Mouse (Mus musculus): Measurements from ENCODE around the gene Rem1. TPM values are rescaled to one million over a fixed set of nuclear protein-coding genes. Genes with fewer than 3 reads are reported as not detected.

Gene Rem1
- total and polyA plus RNA-seq, 2 experiments from 2014 or later: 10.2 to 12.5 TPM

DNA sequence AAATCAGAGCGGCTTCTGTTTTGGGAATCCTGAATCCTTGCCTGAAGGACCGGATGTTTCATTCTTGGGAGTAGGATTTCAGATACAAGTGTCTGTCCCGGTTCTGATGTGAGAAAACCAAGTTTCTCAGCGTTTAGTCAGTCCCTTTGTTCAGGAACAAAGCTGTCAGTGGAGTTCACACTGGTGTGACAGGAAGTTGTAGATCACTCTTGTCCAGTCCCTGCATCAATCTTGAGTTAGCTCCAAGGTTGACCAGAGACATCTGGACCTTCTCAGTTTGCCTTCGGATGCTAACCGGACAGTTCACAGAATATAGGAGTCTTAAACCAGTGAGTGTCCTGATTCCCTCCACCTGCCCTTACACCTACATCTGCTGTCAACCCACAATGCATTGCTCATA is 19.0 kb upstream of the Rem1 start:
- H3K27me3 ChIP-seq (ENCODE audit: control insufficient read depth, insufficient read depth, low read length): no peaks in the 10 kb centered on the region
- DNase-seq (ENCODE audit: low spot score) (no peak), ATAC-seq (ENCODE audit: insufficient read depth, low read depth) (no peak)
- WGBS: 57% methylated on average over 6 of the region's 6 CpGs
- no peaks in the 10 kb centered on the region for H3K9me3 ChIP-seq (replicated peaks; ENCODE audit: control insufficient read depth, low read length)
- H3K4me1 ChIP-seq (ENCODE audit: control insufficient read depth, insufficient read depth): no peaks in the 10 kb centered on the region
- H3K4me3 ChIP-seq (ENCODE audit: low read depth, low read length): no peak overlapping the region
- no peak overlapping the region for H3K4me2 ChIP-seq (ENCODE audit: low read depth, low read length)
- no peak overlapping the region for H3K9ac ChIP-seq (replicated peaks; ENCODE audit: low read depth, low read length)
- H3K27ac ChIP-seq (ENCODE audit: low read depth): no peak overlapping the region
- no peaks in the 10 kb centered on the region for H3K36me3 ChIP-seq (replicated peaks; ENCODE audit: control insufficient read depth, insufficient read depth, low read length)
- no peak for TF ChIP-seq CTCF (IDR thresholded peaks at IDR 0.05; ENCODE audit: low read depth)
- TF ChIP-seq EP300 (IDR thresholded peaks at IDR 0.05; ENCODE audit: low read depth): no peak

DNA sequence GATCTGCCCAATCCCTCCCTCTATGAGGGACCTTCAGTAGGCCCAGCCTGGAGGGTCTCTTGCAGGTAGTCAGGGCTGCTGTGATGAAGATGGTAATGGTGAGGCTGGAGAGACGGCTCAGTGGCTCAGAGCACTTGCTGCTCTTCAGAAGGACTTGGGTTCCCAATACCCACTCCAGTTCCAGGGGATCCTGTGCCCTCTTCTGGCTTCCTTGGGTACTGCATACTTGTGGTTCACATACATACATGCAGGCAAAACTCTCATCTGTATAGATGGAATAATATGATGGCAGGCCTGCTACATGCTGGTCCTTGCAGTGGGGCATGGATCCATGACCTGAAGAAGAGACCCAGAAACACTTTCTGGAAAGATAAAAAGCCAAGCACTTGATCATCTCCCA is 18.0 kb upstream of the Rem1 start:
- DNase-seq (ENCODE audit: low spot score) (no peak), ATAC-seq (ENCODE audit: insufficient read depth, low read depth) (no peak)
- WGBS: 100% methylated on average over 1 of the region's 1 CpGs

GRCm38 (mm10) chr2:152612193-152612592 is 14.6 kb upstream of the Rem1 start:
- ATAC-seq (ENCODE audit: insufficient read depth, low read depth): no peak
- no peak overlapping the region for H3K4me3 ChIP-seq (ENCODE audit: low read depth, low read length)
- H3K9me3 ChIP-seq (replicated peaks; ENCODE audit: control insufficient read depth, low read length): no peaks in the 10 kb centered on the region
- H3K36me3 ChIP-seq (replicated peaks; ENCODE audit: control insufficient read depth, insufficient read depth, low read length): no peaks in the 10 kb centered on the region
- TF ChIP-seq CTCF (IDR thresholded peaks at IDR 0.05; ENCODE audit: low read depth) (no peak), EP300 (IDR thresholded peaks at IDR 0.05; ENCODE audit: low read depth) (no peak)
- H3K4me1 ChIP-seq (ENCODE audit: control insufficient read depth, insufficient read depth): no peaks in the 10 kb centered on the region
- 36% methylated on average over 7 of the region's 8 CpGs for WGBS
- DNase-seq (ENCODE audit: low spot score): no peak
- H3K9ac ChIP-seq (replicated peaks; ENCODE audit: low read depth, low read length): no peak overlapping the region
- no peaks in the 10 kb centered on the region for H3K27me3 ChIP-seq (ENCODE audit: control insufficient read depth, insufficient read depth, low read length)
- H3K27ac ChIP-seq (ENCODE audit: low read depth): no peak overlapping the region
- H3K4me2 ChIP-seq (ENCODE audit: low read depth, low read length): no peak overlapping the region

More for the DNA sequence above, 18.0 kb upstream of the Rem1 start:
- no peak overlapping the region for H3K27ac ChIP-seq (ENCODE audit: low read depth)
- H3K4me2 ChIP-seq (ENCODE audit: low read depth, low read length): no peak overlapping the region
- no peaks in the 10 kb centered on the region for H3K36me3 ChIP-seq (replicated peaks; ENCODE audit: control insufficient read depth, insufficient read depth, low read length)
- no peaks in the 10 kb centered on the region for H3K27me3 ChIP-seq (ENCODE audit: control insufficient read depth, insufficient read depth, low read length)
- TF ChIP-seq CTCF (IDR thresholded peaks at IDR 0.05; ENCODE audit: low read depth) (no peak), EP300 (IDR thresholded peaks at IDR 0.05; ENCODE audit: low read depth) (no peak)
- H3K9me3 ChIP-seq (replicated peaks; ENCODE audit: control insufficient read depth, low read length): no peaks in the 10 kb centered on the region
- H3K4me1 ChIP-seq (ENCODE audit: control insufficient read depth, insufficient read depth): no peaks in the 10 kb centered on the region
- no peak overlapping the region for H3K4me3 ChIP-seq (ENCODE audit: low read depth, low read length)
- H3K9ac ChIP-seq (replicated peaks; ENCODE audit: low read depth, low read length): no peak overlapping the region

GRCm38 (mm10) chr2:152615563-152615962 is 11.2 kb upstream of the Rem1 start:
- Histone ChIP-seq H3K27me3 (ENCODE audit: control insufficient read depth, insufficient read depth, low read length) (no peaks in the 10 kb centered on the region), H3K4me3 (ENCODE audit: low read depth, low read length) (no peak overlapping the region), H3K4me1 (ENCODE audit: control insufficient read depth, insufficient read depth) (no peaks in the 10 kb centered on the region), H3K36me3 (replicated peaks; ENCODE audit: control insufficient read depth, insufficient read depth, low read length) (no peaks in the 10 kb centered on the region), H3K4me2 (ENCODE audit: low read depth, low read length) (no peak overlapping the region), H3K27ac (ENCODE audit: low read depth) (no peak overlapping the region), H3K9ac (replicated peaks; ENCODE audit: low read depth, low read length) (no peak overlapping the region), H3K9me3 (replicated peaks; ENCODE audit: control insufficient read depth, low read length) (no peaks in the 10 kb centered on the region)
- TF ChIP-seq EP300 (IDR thresholded peaks at IDR 0.05; ENCODE audit: low read depth): no peak
- TF ChIP-seq CTCF (IDR thresholded peaks at IDR 0.05; ENCODE audit: low read depth): peak; percentile 85
- DNase-seq (ENCODE audit: low spot score) (peak; percentile 82), ATAC-seq (ENCODE audit: insufficient read depth, low read depth) (peak; percentile 66)
- 9% methylated on average over 7 of the region's 7 CpGs for WGBS

- DNase-seq (ENCODE audit: low spot score): no peak
- TF ChIP-seq CTCF (IDR thresholded peaks at IDR 0.05; ENCODE audit: low read depth) (no peak), EP300 (IDR thresholded peaks at IDR 0.05; ENCODE audit: low read depth) (no peak)
- WGBS: 38% methylated on average over 6 of the region's 6 CpGs
Observed at GRCm38 (mm10) chr2:152616470-152616869, 10.3 kb upstream of the Rem1 start.

GRCm38 (mm10) chr2:152617374-152617773 is 9.4 kb upstream of the Rem1 start:
- ATAC-seq (ENCODE audit: insufficient read depth, low read depth) (no peak), DNase-seq (ENCODE audit: low spot score) (no peak)
- H3K4me3 ChIP-seq (ENCODE audit: low read depth, low read length): no peak overlapping the region
- H3K27me3 ChIP-seq (ENCODE audit: control insufficient read depth, insufficient read depth, low read length): no peaks in the 10 kb centered on the region
- no peak overlapping the region for H3K4me2 ChIP-seq (ENCODE audit: low read depth, low read length)
- H3K9me3 ChIP-seq (replicated peaks; ENCODE audit: control insufficient read depth, low read length): no peaks in the 10 kb centered on the region
- TF ChIP-seq CTCF (IDR thresholded peaks at IDR 0.05; ENCODE audit: low read depth) (peak; percentile 19), EP300 (IDR thresholded peaks at IDR 0.05; ENCODE audit: low read depth) (no peak)
- WGBS: 63% methylated on average over 5 of the region's 5 CpGs
- no peak overlapping the region for H3K27ac ChIP-seq (ENCODE audit: low read depth)
- H3K36me3 ChIP-seq (replicated peaks; ENCODE audit: control insufficient read depth, insufficient read depth, low read length): no peaks in the 10 kb centered on the region
- H3K9ac ChIP-seq (replicated peaks; ENCODE audit: low read depth, low read length): no peak overlapping the region
- no peaks in the 10 kb centered on the region for H3K4me1 ChIP-seq (ENCODE audit: control insufficient read depth, insufficient read depth)

More at GRCm38 (mm10) chr2:152616470-152616869, 10.3 kb upstream of the Rem1 start:
- Histone ChIP-seq H3K4me2 (ENCODE audit: low read depth, low read length) (no peak overlapping the region), H3K36me3 (replicated peaks; ENCODE audit: control insufficient read depth, insufficient read depth, low read length) (no peaks in the 10 kb centered on the region), H3K4me1 (ENCODE audit: control insufficient read depth, insufficient read depth) (no peaks in the 10 kb centered on the region), H3K9ac (replicated peaks; ENCODE audit: low read depth, low read length) (no peak overlapping the region), H3K4me3 (ENCODE audit: low read depth, low read length) (no peak overlapping the region), H3K27ac (ENCODE audit: low read depth) (no peak overlapping the region), H3K27me3 (ENCODE audit: control insufficient read depth, insufficient read depth, low read length) (no peaks in the 10 kb centered on the region), H3K9me3 (replicated peaks; ENCODE audit: control insufficient read depth, low read length) (no peaks in the 10 kb centered on the region)
- no peak for ATAC-seq (ENCODE audit: insufficient read depth, low read depth)

Measured in heart, postnatal 0 days (tissue).